Mouse (Mus musculus): Measurements from ENCODE around the gene Pmel.

GRCm38 (mm10) chr10:128747646-128748251 is 43.8 kb downstream of the Pmel start, which contains the start of gene Pym1:
- TF ChIP-seq CTCF (IDR thresholded peaks at IDR 0.05; ENCODE audit: low read depth, low read length) (no peak), POLR2A (IDR thresholded peaks at IDR 0.05; ENCODE audit: borderline replicate concordance, low read depth, low read length) (no peak)
